Mouse (Mus musculus) adrenal gland, adult 8-10 months (tissue): ENCODE measurements around the gene Cisd3. TPM values are rescaled to one million over a fixed set of nuclear protein-coding genes. Genes with fewer than 3 reads are reported as not detected.
A peak's percentile ranks its signal among the peaks of the same experiment; 100 is the strongest.
"Not testable (repeated sequence)": the region's sequence is repeated elsewhere in the genome, so short reads cannot be mapped to it uniquely, and the experiment has no call there.

ENCODE experiments used
- DNase-seq: peaks from one replicate; pipeline ENCODE4 v3.0.0; 2022
- total RNA-seq, 4 experiments: library from RNA; stranded (reverse); gene quantifications; 2 replicates each; pipeline ENCODE4 v1.2.4; 2022

The Cisd3 gene
- 100 to 1,000 TPM; 153 to 194 (median 169) TPM for total RNA-seq

GRCm38 (mm10) chr11:97685613-97686321 lies at the start of gene Cisd3:
Gene Cisd3 (plus strand): TSS chr11:97685826.
- peak; percentile 97 for DNase-seq

DNA sequence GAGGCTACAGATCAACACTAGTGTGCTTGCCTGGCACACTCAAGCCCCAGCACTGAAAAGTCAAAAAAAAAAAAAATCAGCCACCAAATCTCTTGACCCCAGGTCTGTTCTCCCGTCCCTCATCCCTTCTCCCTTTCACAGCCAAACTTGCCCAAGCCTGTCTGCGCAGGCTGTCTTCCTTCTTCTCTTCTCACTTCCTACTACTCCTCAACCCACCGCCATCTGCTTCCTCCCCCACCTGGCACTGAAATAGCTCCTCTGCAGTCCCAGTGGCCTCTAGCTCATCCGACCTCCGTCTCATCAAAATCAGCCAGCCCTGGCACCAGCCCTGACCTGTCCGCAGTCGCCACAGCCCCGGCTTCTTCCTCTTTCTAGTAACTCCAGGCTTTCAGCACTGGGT lies 44.0 kb upstream of the Cisd3 start:
- no peak for DNase-seq

- no peak for DNase-seq
Measured at GRCm38 (mm10) chr11:97642746-97643145, 42.9 kb upstream of the Cisd3 start.

DNA sequence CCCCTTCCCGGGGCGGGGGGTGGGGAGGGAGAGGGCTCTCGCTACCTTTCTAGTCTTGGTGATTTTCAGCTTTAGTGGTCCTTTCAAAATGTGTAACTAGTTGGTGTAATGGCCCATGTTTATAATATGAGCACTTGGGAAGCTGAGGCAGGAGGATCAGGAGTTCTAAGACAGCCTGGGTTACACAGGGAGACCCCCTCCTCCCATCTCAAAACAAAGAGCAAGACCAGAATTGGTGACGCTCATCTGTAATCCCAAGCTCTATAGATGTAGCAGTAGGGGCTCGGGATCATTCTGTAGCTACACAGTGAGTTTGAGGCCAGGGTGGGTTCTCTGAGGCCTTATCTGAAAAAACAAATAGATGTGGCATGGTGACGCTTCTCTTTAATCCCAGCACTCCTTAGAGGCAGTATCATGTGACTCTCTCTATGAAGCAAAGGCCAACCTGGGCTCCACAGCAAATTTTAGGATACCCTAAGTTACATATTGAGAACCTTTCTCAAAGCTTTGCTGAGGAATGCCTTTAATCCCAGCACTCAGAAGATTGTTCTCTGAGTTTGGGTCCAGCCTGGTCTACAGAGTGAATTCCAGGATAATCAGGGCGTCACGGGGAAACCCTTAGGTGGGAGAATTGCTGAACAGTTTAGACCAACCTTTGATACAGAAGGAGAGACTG lies 42.1 kb upstream of the Cisd3 start:
- DNase-seq = no peak

GRCm38 (mm10) chr11:97644834-97645233 lies 40.8 kb upstream of the Cisd3 start:
- no peak for DNase-seq

DNA sequence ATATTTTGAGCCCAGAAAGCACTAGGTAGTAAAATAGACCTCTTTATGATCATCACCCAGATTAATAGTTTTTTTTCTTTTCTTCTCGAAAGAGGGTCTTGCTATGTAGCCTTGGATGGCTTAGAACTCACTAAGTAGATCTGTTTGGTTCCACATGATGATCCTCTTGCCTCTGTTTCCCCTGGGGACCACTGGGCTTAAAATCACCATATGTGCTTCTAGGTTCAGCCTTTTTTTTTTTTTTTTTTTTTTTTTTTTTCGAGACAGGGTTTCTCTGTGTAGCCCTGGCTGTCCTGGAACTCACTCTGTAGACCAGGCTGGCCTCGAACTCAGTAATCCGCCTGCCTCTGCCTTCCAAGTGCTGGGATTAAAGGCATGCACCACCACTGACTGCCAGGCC lies 37.1 kb upstream of the Cisd3 start:
- DNase-seq = not testable (repeated sequence)

- no peak for DNase-seq
Measured at GRCm38 (mm10) chr11:97650341-97650740, 35.3 kb upstream of the Cisd3 start.

GRCm38 (mm10) chr11:97653376-97653775 lies 32.2 kb upstream of the Cisd3 start:
- DNase-seq = not testable (repeated sequence)

DNA sequence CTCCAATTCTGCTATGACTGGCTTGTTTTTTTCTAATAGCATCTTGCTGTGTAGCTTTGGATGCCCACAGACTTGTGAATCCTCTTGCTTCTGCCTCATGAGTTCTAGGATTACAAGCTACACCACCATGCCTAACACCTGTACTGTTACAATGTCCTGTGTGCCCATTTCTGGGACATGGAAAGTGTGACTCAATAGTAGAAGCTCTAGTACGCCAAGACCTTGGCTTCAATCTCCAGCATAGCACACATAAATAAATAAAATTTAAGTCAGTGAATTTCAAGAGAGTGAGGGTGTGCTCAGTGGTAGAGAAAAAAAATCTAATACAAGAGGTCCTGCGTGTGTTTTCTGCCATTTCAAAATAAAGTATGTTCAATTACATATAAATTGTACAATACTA lies 31.4 kb upstream of the Cisd3 start:
- no peak for DNase-seq

GRCm38 (mm10) chr11:97656269-97656971 lies 29.2 kb upstream of the Cisd3 start:
- DNase-seq = no peak

GRCm38 (mm10) chr11:97657184-97657945 lies 28.3 kb upstream of the Cisd3 start:
- DNase-seq = no peak

DNA sequence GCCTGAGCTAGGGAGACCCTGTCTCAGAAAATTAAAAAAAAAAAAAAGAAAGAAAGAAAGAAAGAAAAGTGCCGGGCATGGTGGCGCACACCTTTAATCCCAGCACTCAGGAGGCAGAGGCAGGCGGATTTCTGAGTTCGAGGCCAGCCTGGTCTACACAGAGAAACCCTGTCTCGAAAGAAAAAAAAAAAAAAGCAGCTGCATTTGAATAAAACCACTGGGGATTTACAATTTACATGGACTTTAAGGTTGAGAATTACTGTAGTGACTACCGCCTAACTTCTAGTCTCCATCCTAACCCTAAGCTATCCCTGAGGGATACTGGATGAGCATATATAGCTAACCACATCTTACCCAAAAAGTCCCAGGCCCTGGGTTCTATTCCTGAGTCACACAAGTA lies 27.7 kb upstream of the Cisd3 start:
- not testable (repeated sequence) for DNase-seq

DNA sequence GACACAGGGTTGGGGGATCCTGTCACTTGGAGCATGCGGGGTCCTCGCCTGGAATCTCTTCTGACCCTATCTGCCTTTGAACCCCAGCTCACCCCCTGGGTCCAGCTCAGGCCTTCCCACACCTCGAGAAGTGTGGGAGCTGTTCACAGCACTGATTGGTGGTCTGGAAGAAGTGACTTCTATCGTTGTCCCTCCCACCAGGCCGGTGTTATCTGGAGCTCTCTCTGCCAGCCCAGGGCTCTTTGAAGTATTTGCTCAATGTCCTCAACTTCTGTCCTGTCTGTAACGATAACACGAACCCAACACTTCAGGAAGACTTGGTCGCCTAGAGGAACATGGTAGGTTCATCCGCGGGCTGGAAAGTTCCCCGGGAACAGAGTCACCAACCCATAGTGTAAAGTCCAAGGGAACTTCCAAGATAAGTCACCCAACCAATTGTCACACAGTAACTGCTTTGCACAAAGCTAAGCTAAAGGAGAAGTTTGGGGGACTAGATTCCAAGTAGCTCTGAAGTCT lies 26.8 kb upstream of the Cisd3 start:
- no peak for DNase-seq

DNA sequence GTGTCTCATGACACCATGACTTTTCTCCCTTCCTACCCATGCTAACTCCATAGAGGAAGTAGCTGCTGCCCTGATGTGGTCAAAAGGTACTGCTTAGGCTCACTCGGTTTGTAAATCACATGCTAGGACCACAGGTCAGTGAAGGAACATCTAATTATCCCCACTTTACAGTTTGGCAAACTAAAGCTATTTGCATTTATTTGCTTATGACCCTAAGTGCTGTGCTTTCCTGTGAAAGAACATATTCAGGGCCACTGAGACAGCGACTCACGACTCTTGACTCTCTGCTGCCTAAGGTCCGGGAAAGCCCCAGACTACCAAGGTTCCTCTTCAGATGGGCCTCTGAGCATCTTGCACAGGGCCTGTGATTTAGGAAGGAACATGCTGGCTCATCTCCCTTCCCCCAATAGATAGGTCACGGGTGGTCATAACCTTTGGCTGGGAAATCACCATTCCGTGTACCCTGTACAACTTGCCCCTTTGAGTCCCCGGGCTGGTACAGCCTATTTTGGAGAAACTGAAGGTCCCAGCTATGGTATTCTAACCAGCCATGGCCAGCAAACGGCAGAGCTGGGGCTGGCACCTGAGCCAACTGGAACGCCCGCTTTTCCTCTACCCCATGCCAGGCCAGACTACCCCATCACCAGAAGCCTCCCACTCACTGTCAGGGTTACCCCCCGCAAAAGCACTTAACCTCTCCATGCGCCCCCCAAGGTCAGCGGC lies 26.2 kb upstream of the Cisd3 start:
- no peak for DNase-seq

GRCm38 (mm10) chr11:97659990-97660714 lies 25.5 kb upstream of the Cisd3 start:
- DNase-seq = no peak

GRCm38 (mm10) chr11:97660734-97661647 lies 24.6 kb upstream of the Cisd3 start:
- no peak for DNase-seq

DNA sequence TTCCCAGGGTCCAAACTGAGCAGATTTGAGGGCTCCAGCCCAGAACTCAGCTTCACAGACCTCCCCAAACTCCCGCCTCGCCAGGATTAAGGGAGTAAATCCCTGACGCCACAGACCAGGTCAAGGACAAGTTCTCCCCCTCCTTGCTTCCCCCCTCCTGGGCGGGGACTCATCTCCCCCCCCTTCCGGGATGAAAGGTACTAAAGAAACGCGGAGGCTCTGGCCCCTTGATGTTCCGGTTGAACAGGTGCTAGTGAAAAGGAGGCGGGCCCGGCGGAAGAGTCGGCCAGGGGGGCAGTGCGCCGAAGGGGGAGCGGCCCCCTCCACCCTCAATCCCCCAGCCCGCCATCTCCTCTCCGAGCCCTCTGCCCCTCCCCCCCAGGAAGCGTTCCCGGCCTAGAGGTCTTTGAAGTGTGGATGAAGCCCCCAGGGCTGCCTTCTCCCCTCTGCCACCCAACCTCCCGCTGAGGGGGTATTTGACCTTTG lies 23.9 kb upstream of the Cisd3 start:
- peak; percentile 80 for DNase-seq

- no peak for DNase-seq
Measured at GRCm38 (mm10) chr11:97662207-97662892, 23.3 kb upstream of the Cisd3 start.

DNA sequence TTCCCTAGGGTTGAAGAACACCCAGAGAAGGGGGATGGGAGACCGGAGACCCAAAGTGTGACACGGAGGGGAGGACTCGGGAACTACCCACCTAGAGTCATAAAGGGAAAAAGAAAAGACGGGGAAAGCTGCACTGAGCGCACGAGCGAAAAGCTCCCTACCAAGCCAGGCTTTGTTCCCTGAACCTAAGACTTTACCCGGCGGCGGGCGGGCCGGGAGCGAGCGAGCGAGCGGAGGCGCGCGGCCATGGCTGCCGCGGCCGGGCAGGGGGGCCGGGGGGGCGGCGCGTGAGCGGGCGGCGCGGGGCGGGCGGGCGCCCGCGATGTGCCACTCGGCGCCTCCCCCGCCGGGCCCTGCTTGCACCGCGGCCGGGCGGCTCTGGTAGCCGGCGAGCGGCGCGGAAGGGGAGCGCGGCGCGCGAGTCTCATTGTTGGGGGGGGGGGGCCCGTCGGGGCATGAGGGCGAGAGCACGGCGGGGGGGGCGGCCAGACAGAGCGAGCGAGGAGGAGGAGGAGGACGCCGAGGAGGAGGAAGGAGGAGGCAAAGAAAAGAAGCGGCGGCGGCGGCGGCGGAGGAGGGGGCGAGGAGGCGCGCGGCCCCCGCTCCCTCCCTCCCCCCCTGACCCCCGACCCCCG lies 22.6 kb upstream of the Cisd3 start, which contains the start of gene Mllt6:
TSS of gene Mllt6 (plus strand) at position 522 of the 635 bp plus-strand sequence.
- DNase-seq = no peak
